Mouse (Mus musculus): ENCODE measurements around the gene D430041D05Rik.

DNA sequence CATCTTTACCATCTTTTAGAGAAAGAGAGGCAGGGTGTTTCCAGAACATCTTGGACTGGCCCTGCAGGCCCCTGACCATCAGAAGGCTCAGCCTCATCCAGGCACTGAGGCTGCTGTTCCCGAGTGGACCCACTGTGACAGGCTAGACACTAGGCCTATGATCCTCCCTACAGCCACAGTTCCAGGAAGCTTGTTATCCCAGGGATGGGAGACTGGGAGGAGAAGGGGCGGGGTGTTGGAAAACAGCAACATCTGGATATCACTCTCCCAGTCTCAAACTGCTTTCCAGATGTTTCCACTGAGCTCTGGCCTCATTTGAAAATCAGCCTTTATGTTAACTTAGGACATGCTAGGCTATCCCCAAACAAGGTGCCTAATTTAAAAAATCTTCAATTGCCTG is 180.4 kb downstream of the D430041D05Rik start:
- no peak for TF ChIP-seq CTCF (conservative IDR thresholded peaks at IDR 0.05; ENCODE audit: low read length)
- no peak for TF ChIP-seq POU5F1 (IDR thresholded peaks at IDR 0.05; ENCODE audit: borderline replicate concordance, low read length)
